Comparison of ENCODE assay signal across 8 mouse cellular contexts in genomic region chr7:130834299-130834698, GRCm38 (mm10). TPM values are rescaled to one million over a fixed set of nuclear protein-coding genes. Genes with fewer than 3 reads are reported as not detected.
DNase-seq lines count a peak whose midpoint lies in the region; ATAC-seq and TF ChIP-seq lines count a peak whose summit lies in the region.

No protein-coding gene starts in this region.

- 22% methylated on average over 21 of the region's 21 CpGs for WGBS in kidney, embryonic 16.5 days
- 19% methylated on average over 21 of the region's 21 CpGs for WGBS in hindbrain, embryonic 13.5 days
- 21% methylated on average over 21 of the region's 21 CpGs for WGBS in stomach, embryonic 14.5 days

- H3K79me2 ChIP-seq in MEL (ENCODE audit: control insufficient read depth, insufficient read depth, low read length, poor library complexity) = no peaks in the 10 kb centered on the region

- TF ChIP-seq POLR2A in MEL (IDR thresholded peaks at IDR 0.05; ENCODE audit: control insufficient read depth in 1 of 2, insufficient read depth in 1 of 2, low read depth in 1 of 2, low read length in 2 of 2, poor library complexity in 1 of 2) = no peak

- H3K9me3 ChIP-seq in kidney, embryonic 16.5 days (ENCODE audit: low read length) = no peaks in the 10 kb centered on the region
- no peaks in the 10 kb centered on the region for H3K9me3 ChIP-seq in MEL (replicated peaks; ENCODE audit: insufficient read depth, low read length)
- H3K9me3 ChIP-seq in hindbrain, embryonic 13.5 days = no peaks in the 10 kb centered on the region
- H3K9me3 ChIP-seq in stomach, embryonic 14.5 days (ENCODE audit: control insufficient read depth, low read depth, low read length) = no peaks in the 10 kb centered on the region

- DNase-seq in kidney, adult 11 months = no peak
- DNase-seq in MEL (ENCODE audit: low read depth, low spot score) = peak; percentile 86
- peak; percentile 90 for DNase-seq in embryo, embryonic 10.5 days (ENCODE audit: low spot score)
- DNase-seq in lung, postnatal 14 days = peak; percentile 43
- no peak for DNase-seq in left cerebral cortex, adult 11 months (ENCODE audit: low spot score)

- TF ChIP-seq CTCF in MEL (IDR thresholded peaks at IDR 0.05 in 2 of 3, conservative IDR thresholded peaks at IDR 0.05 in 1 of 3; ENCODE audit: control insufficient read depth in 1 of 3, insufficient read depth in 1 of 3, low read depth in 2 of 3, low read length in 3 of 3, poor library complexity in 1 of 3, severe bottlenecking in 1 of 3) = no peak

- TF ChIP-seq EP300 in MEL (IDR thresholded peaks at IDR 0.05; ENCODE audit: low read depth in 1 of 2, low read length in 2 of 2) = no peak

- TF ChIP-seq RAD21 in MEL (IDR thresholded peaks at IDR 0.05; ENCODE audit: low read depth, low read length) = no peak

- peaks cover 6% of the 10 kb centered on the region; the same call in 1 of the 2 replicates for H3K27me3 ChIP-seq in kidney, embryonic 16.5 days (ENCODE audit: insufficient read depth, low read length)
- no peaks in the 10 kb centered on the region for H3K27me3 ChIP-seq in MEL (ENCODE audit: control insufficient read depth in 1 of 2, insufficient read depth in 2 of 2, low read length in 2 of 2)
- H3K27me3 ChIP-seq in hindbrain, embryonic 13.5 days = 0 out of 2 replicates have a peak, but pooled peaks cover 12% of the 10 kb centered on the region
- H3K27me3 ChIP-seq in stomach, embryonic 14.5 days (ENCODE audit: control insufficient read depth, insufficient read depth, low read length) = no peaks in the 10 kb centered on the region

- no peaks in the 10 kb centered on the region for H3K36me3 ChIP-seq in kidney, embryonic 16.5 days (ENCODE audit: insufficient read depth, low read length)
- H3K36me3 ChIP-seq in MEL (ENCODE audit: control insufficient read depth in 1 of 2, insufficient read depth in 2 of 2, low read length in 2 of 2) = no peaks in the 10 kb centered on the region
- H3K36me3 ChIP-seq in hindbrain, embryonic 13.5 days = no peaks in the 10 kb centered on the region
- H3K36me3 ChIP-seq in stomach, embryonic 14.5 days (ENCODE audit: control insufficient read depth, insufficient read depth, low read length) = no peaks in the 10 kb centered on the region

- peak; percentile 90 for ATAC-seq in kidney, embryonic 16.5 days (ENCODE audit: low FRiP score, low TSS enrichment)
- peak; percentile 88 for ATAC-seq in hindbrain, embryonic 13.5 days (ENCODE audit: low FRiP score)
- peak; percentile 93 for ATAC-seq in stomach, embryonic 14.5 days (ENCODE audit: insufficient number of reproducible peaks, insufficient read depth, low FRiP score, low read depth)

- H3K4me3 ChIP-seq in kidney, embryonic 16.5 days (ENCODE audit: low read length) = no peak overlapping the region
- H3K4me3 ChIP-seq in MEL (ENCODE audit: control insufficient read depth in 1 of 2, insufficient read depth in 1 of 2, low read depth in 2 of 2, low read length in 2 of 2) = no peak overlapping the region
- H3K4me3 ChIP-seq in hindbrain, embryonic 13.5 days = no peak overlapping the region
- H3K4me3 ChIP-seq in stomach, embryonic 14.5 days (ENCODE audit: low read depth, low read length) = no peak overlapping the region

- no peak overlapping the region for H3K4me2 ChIP-seq in kidney, embryonic 16.5 days (replicated peaks; ENCODE audit: low read depth, low read length)
- H3K4me2 ChIP-seq in hindbrain, embryonic 13.5 days = peak overlapping the region; percentile 23; the same call in 1 of the 2 replicates
- peak overlapping the region; percentile 1; the same call in 1 of the 2 replicates for H3K4me2 ChIP-seq in stomach, embryonic 14.5 days (replicated peaks; ENCODE audit: low read depth, low read length)

- peak overlapping the region; percentile 52; the same call in 1 of the 2 replicates for H3K27ac ChIP-seq in kidney, embryonic 16.5 days (ENCODE audit: low read length)
- no peak overlapping the region for H3K27ac ChIP-seq in MEL (ENCODE audit: control insufficient read depth, low read depth, low read length)
- peak overlapping the region; percentile 81 for H3K27ac ChIP-seq in hindbrain, embryonic 13.5 days
- peak overlapping the region; percentile 66; the same call in 1 of the 2 replicates for H3K27ac ChIP-seq in stomach, embryonic 14.5 days (ENCODE audit: low read length)

- no peak overlapping the region; the same call in 1 of the 2 replicates for H3K9ac ChIP-seq in kidney, embryonic 16.5 days (replicated peaks; ENCODE audit: low read length)
- no peak overlapping the region for H3K9ac ChIP-seq in MEL (ENCODE audit: control insufficient read depth, low read depth, low read length, poor library complexity, severe bottlenecking)
- H3K9ac ChIP-seq in hindbrain, embryonic 13.5 days = no peak overlapping the region
- H3K9ac ChIP-seq in stomach, embryonic 14.5 days (replicated peaks; ENCODE audit: low read depth, low read length) = no peak overlapping the region

- peaks cover 47% of the 10 kb centered on the region for H3K4me1 ChIP-seq in kidney, embryonic 16.5 days (ENCODE audit: insufficient read depth, low read length)
- no peaks in the 10 kb centered on the region for H3K4me1 ChIP-seq in MEL (ENCODE audit: control insufficient read depth in 1 of 2, insufficient read depth in 2 of 2, low read length in 2 of 2)
- H3K4me1 ChIP-seq in hindbrain, embryonic 13.5 days (replicated peaks) = peaks cover 44% of the 10 kb centered on the region
- peaks cover 17% of the 10 kb centered on the region for H3K4me1 ChIP-seq in stomach, embryonic 14.5 days (ENCODE audit: control insufficient read depth, insufficient read depth, low read length)

TF ChIP-seq in MEL, 35 proteins besides CTCF, POLR2A, EP300 and RAD21:
- TF ChIP-seq ZC3H11A (IDR thresholded peaks at IDR 0.05; ENCODE audit: low read depth, low read length) = no peak
- no peak for TF ChIP-seq KAT2A (conservative IDR thresholded peaks at IDR 0.05; ENCODE audit: low read depth, low read length)
- no peak for TF ChIP-seq GATA1 (IDR thresholded peaks at IDR 0.05; ENCODE audit: low read depth, low read length)
- TF ChIP-seq UBTF (IDR thresholded peaks at IDR 0.05; ENCODE audit: borderline replicate concordance, insufficient read depth, low read depth, low read length) = 0 out of 2 replicates have a peak, but pooled peaks have one; percentile 82

RNA-seq across cellular contexts. Expression of gene Plekha1, which starts 31.3 kb away (rescaled TPM):
- 91.6 and 101 TPM in 2 replicates for polyA plus RNA-seq in kidney, embryonic 16.5 days (2015; fragmentation: Nextera tagmentation; extraction: Ambion mirVana)
- total RNA-seq in MEL (2012; rRNA removed) = 6.9 and 18.9 TPM in 2 replicates
- polyA plus RNA-seq in MEL (2012; ENCODE audit: insufficient read depth in 1 of 2, insufficient read length in 2 of 2, low read depth in 1 of 2, low replicate concordance in 2 of 2, missing spikeins in 1 of 2) = 10 to 100 TPM in 1 of 2 experiments, not detected in 1; 22.1 TPM
- polyA plus RNA-seq in hindbrain, embryonic 13.5 days (2015; fragmentation: Nextera tagmentation; extraction: Ambion mirVana) = 63.4 and 65.4 TPM in 2 replicates
- 44.3 and 47.1 TPM in 2 replicates for polyA plus RNA-seq in stomach, embryonic 14.5 days (2014; fragmentation: Nextera tagmentation; extraction: Ambion mirVana)

Comparison
In these comparisons a context has a peak if more than half of its experiments do, and no peak if none do; other contexts are left out.
1. DNase-seq: peak in MEL (single experiment), embryo, embryonic 10.5 days (single experiment) and lung, postnatal 14 days (single experiment); none in kidney, adult 11 months (single experiment) and left cerebral cortex, adult 11 months (single experiment).
2. Peak in every context shown above with its lines, with median percentiles within 50 percentile points of each other: ATAC-seq.